Mouse (Mus musculus) lung, postnatal 0 days (tissue): ENCODE measurements at regions not wholly inside any gene's neighbourhood (a gene's known extent, or its start where the extent isn't known, plus 50 kb on each side); places are given as distances from the start of the nearest gene placed in this dataset.

Experiments
- CTCF ChIP-seq: IDR thresholded peaks from 2 replicates; pipeline ENCODE4 v1.5.1; 2016; ENCODE audit warnings: antibody characterized with exemption, mild to moderate bottlenecking
- EP300 ChIP-seq: IDR thresholded peaks from 2 replicates; pipeline ENCODE4 v1.6.1; 2016; ENCODE audit warnings: antibody characterized with exemption, mild to moderate bottlenecking, control low read depth

- no peak for TF ChIP-seq CTCF
- TF ChIP-seq EP300: no peak
Measured at GRCm38 (mm10) chr16:31560426-31560825, 102.8 kb upstream of the Dlg1 start.
